Mouse (Mus musculus): Measurements from ENCODE around the gene Crispld2. TPM values are rescaled to one million over a fixed set of nuclear protein-coding genes. Genes with fewer than 3 reads are reported as not detected.
A peak's percentile ranks its signal among the peaks of the same experiment; 100 is the strongest.

Gene Crispld2
- 10 to 100 TPM; 11.2 to 13.1 TPM for total RNA-seq (2021)
- long read RNA-seq, experiment 1, full-length matches to known transcripts: 11 of 16 reads
- long read RNA-seq, experiment 1, partial matches to known transcripts: 2 of 16 reads
- long read RNA-seq, experiment 1, other reads (novel, unspliced or antisense): 3 of 16 reads
- long read RNA-seq, experiment 2, full-length matches to known transcripts: 4 of 7 reads
- long read RNA-seq, experiment 2, partial matches to known transcripts: 2 of 7 reads
- long read RNA-seq, experiment 2, other reads (novel, unspliced or antisense): 1 of 7 reads

- peak; percentile 83 for DNase-seq (ENCODE audit: low spot score)
These were observed at the start of gene Crispld2 for GRCm38 (mm10) chr8:119992249-119992648. Gene Crispld2, plus strand, starts transcription at chr8:119992438.

GRCm38 (mm10) chr8:119943616-119944015 is 48.6 kb upstream of the Crispld2 start:
- DNase-seq (ENCODE audit: low spot score): no peak

DNA sequence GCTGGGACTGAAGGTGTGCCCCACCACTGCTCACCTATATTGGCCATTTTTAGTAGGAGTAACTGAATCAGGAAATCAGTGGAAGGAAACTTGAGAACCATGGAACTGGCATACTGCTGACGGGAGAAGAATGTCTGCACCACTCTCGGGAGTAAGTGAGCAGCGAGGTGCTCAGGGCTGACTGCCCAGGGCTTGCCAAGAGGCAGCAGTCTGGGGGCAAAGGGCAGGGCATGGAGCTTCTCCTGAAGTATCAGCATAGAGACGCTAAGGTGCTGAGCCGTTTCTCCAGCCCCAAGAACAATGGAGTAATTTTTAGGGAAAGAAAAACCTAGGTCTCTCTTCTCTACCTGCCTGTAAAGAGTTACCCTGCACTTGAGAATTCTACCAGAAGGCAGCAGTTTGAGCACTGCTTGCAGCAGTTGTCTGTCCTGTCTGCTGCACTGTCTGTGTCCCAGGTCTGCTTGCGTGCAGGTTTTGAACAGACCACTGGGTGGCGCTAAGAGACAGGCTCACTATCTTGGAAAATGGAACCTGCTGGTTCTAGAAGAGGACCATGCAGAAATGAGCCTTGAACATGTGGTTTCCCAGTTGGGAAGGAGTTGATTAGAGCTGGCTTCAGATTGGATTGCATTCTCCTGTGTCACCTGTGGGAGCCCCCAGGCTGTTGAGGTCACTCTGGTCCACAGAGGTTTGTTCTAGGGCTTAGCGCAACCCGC is 48.0 kb upstream of the Crispld2 start:
- peak; percentile 80 for DNase-seq (ENCODE audit: low spot score)

DNA sequence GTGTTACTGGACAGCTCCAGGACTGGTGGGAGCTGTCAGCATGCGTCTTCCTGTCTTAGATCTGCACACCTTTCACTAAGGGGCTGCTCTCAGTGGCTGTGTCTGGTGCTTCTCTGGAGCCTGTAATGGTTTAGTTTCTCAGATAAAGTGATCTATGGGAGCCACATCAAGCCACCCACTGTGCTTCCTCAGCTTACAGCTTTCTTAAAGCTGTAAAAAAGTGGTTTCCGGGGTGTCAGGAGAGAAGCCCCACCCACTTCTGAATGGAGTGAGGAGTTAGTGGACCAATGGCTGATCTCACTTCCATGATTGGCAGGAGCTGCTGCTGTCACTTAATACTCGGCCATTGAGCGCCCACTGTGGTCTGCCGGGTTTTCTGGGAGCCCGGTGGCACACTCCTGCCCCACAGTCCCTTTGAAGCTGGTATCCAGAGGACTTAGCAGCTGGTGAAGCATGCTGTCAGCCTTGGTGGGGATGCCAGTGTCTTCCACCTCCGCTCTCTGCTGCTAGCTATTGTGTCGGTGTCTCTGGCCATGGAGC is 45.8 kb upstream of the Crispld2 start:
- DNase-seq (ENCODE audit: low spot score): no peak

DNA sequence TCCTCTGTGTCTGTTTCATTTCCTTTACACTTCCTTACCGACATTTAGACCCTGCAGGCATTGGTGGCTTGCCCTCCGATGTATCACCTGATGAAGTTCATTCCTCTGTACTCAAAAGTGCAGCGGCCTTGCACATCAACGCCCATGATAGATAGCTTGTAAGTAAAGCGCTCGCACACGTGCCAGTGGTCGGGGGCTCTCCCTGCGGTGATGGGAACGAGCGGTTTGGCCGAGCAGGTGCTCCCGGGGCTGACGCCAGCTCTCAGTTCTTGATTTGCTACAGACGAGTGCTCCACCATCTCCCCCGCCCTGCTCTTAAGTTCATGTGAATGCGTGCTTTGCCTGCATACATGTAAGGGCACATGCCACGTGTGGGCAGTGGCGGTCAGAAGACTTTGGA is 44.6 kb upstream of the Crispld2 start:
- DNase-seq (ENCODE audit: low spot score): no peak

GRCm38 (mm10) chr8:119948340-119948739 is 43.9 kb upstream of the Crispld2 start:
- DNase-seq (ENCODE audit: low spot score): no peak

DNA sequence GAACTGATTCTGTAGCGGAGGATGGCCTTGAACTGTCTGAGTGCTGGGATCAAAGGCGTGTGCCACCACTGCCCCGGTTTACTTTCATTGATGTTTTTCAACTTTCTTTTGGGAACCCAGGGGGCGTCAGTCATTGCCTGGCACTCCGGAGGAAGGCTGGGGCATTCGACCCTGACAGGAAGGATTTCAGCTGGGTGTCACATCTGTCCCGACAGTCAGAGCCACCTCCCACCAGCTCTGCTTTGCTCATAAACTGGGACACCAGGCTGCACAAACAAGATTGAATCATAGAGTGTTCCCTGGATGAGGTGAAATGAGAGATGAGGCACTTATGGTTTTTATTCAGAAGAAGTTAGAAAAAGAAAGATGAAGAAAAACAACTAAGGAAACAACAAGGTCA is 40.0 kb upstream of the Crispld2 start:
- DNase-seq (ENCODE audit: low spot score): no peak

DNA sequence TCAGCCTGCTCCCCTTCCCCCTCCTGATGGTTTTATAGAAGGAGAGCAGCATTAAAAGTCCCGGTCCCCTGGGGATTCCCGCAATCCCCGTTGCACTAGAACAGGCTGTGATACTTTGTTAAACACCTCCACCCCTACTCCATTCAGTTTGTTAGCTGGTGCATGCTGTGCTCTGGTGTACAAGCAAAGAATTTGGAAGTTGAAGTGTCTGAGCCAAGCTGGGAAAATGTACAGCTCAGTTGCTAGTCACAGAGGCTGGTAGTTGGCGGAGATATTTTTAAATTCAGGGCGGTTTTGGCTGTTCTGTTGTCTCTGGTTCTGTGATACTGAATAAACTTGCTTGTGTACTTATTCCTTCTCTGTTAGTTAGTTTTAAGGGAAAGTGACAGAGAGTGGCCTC is 39.5 kb upstream of the Crispld2 start:
- DNase-seq (ENCODE audit: low spot score): no peak

GRCm38 (mm10) chr8:119955333-119955732 is 36.9 kb upstream of the Crispld2 start:
- no peak for DNase-seq (ENCODE audit: low spot score)

DNA sequence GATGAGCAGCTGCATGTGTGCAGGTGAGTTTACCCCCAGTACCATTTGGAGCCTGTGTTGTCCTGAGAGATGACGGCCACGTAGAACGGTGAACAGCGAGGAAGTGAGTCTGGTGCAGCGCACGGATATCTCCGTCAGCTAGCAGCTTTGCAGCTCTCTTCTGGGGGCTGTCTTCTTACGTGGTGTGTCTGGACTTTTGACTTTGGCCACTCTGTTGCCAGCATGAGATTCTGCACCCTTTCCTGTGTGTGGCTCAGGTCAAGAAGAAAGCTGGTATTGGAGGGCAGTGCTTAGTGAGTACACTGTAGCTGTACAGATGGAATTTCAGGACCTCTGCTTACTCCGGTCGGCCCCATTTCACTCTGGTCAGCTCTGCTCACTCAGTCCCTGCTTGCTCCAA is 34.2 kb upstream of the Crispld2 start:
- no peak for DNase-seq (ENCODE audit: low spot score)

GRCm38 (mm10) chr8:119960531-119961104 is 31.6 kb upstream of the Crispld2 start:
- peak; percentile 36 for DNase-seq (ENCODE audit: low spot score)

DNA sequence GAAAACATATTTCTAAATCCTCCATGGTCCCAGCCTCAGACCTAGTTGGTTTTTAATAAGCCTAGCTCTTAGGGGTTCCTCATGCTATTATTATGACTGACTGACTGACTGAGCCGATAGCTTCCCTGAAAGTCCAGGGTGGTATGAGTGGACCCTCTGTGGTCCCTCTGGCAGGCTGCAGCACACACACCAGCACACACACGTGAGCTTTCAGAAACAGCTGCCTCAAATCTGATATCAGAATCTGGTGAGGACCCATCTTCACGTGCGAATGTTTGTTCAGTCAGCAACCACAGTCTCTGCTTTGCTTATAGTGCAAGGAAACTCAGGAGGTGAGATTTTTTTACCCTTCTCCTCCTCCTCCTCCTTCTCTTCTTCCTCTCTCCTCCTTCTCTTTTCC is 27.4 kb upstream of the Crispld2 start:
- no peak for DNase-seq (ENCODE audit: low spot score)

GRCm38 (mm10) chr8:119967435-119967834 is 24.8 kb upstream of the Crispld2 start:
- no peak for DNase-seq (ENCODE audit: low spot score)

GRCm38 (mm10) chr8:119970169-119970568 is 22.1 kb upstream of the Crispld2 start:
- no peak for DNase-seq (ENCODE audit: low spot score)

DNA sequence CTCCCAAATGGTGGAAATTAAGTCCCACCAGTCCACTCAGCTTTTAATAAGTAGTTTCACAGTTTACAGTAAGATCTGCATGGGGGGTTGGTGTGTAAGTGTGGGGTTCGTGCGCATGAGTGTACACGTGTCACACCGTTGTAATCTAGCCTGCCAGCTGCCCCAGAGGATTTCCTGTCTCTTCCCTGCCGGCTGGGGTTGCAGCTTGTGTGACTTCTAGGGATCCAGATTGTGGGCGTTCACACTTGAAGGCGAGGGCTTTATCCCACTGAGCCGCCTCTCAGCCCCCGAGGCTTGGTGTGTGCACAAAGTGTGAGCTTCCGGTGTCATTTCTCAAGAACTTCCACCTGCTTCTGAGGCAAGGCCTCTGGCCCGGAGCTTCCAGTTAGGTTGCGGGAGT is 19.7 kb upstream of the Crispld2 start:
- no peak for DNase-seq (ENCODE audit: low spot score)

- no peak for DNase-seq (ENCODE audit: low spot score)
These were observed 13.4 kb upstream of the Crispld2 start for GRCm38 (mm10) chr8:119978770-119979381.

DNA sequence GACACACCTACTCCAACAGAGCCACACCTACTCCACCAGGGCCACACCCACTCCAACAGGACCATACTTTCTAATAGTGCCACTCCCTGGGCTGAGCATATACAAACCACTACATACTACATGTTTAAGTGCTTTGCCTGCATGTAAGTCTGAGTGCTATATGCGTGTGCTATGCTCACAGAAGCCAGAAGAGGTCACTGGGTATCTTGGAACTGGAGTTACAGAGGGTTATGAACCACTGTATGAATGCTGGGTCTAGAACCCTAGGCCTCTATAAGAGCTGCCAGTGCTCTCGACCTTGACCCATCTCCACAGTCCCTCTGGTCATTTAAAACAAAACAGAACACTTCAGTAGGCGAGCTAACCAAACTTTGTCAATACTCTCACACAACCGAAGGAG is 11.0 kb upstream of the Crispld2 start:
- DNase-seq (ENCODE audit: low spot score): no peak

DNA sequence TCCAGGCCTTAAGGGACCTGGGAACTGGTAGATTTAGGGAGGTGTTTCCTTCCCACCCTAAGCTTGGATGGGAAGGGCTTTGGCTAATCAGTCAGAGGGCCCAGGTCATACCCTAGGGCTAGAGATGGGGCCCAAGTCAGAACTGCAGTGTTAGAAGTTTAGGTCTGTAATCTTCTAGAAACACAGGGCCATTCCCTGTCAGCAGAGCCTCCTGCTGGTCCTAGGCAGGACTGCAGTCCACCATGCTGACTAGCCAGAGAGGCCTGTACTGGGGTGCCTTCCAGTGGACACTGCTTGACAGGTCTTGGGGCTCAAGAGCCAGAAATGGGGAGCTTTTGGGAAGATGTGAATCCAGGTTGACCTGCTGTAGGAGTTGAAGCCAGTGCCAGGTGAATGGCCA is 8.2 kb upstream of the Crispld2 start:
- DNase-seq (ENCODE audit: low spot score): no peak

DNA sequence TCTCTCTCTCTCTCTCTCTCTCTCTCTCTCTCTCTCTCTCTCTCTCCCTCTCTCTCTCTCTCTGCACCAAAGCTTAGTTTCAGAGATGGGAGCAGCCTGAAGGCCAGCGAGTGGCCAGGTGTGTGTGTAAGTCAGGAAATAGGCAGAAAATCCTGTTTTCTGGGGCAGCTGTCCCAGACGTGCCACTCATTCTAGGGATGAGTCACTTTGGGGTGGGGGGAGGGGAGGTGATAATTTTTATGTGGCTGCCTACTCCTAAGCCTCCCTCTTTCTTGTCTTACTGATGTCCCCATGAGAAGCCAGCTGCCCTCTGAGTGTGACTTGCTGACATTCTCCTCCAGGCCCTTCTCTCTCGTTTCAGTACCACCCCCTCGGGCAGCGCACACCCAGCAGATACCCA is 6.1 kb upstream of the Crispld2 start:
- no peak for DNase-seq (ENCODE audit: low spot score)

DNA sequence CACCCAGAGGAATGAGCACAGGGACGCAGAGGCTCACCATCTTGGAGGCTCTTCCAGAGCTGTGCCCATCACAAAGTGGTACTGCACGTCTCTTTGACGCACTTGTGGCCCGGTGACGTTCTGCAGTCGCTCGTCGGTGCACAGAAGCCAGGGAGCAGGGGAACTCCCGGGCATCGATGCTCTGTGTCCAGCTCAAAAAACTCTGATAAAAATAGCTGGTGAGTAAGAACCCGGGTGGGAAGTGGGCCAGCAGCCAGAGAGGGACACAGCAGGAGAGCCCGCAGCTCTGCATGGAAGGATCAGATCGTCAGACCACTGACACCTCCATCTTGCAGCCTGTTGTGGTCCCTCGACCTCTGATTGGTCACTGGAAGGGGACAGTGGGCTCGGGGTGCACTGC is 4.2 kb upstream of the Crispld2 start:
- no peak for DNase-seq (ENCODE audit: low spot score)

DNA sequence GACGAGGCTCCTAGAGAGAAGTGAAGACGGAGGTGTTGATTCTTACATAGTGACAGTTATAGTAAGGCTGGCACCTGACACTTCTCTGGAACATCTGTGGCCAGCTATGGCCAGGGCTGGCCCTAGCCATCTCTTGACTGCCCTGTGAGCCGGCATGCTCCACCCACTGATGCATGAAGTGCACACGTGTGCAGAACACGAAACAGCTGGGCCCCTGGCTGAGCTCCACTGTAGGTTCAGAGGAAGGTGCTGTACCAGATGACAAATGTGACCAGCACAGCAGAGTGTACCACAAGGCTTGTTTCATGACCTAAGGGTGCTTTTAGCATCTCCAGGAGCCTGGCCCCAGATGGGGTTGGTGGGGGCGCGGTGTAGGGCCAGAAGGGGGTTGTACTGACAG is 1.9 kb downstream of the Crispld2 start:
- DNase-seq (ENCODE audit: low spot score): no peak

GRCm38 (mm10) chr8:119994556-119994955 is 2.3 kb downstream of the Crispld2 start:
- no peak for DNase-seq (ENCODE audit: low spot score)

Measured in gastrocnemius, adult 18-20 months (tissue).